Mouse (Mus musculus) hindbrain, embryonic 10.5 days (tissue): ENCODE data around the gene Jakmip3. TPM values are rescaled to one million over a fixed set of nuclear protein-coding genes. Genes with fewer than 3 reads are reported as not detected.

ENCODE experiments used
- DNase-seq: peaks from one replicate; pipeline ENCODE4 v3.0.0-alpha.2; 2017; ENCODE audit warnings: low spot score
- H3K27ac ChIP-seq: fragments of 300-500 bp; sonication (generic); 2 replicates; pipeline ENCODE4 v1.5.1; 2016; ENCODE audit warnings: mild to moderate bottlenecking, moderate library complexity
- H3K27me3 ChIP-seq: fragments of 300-500 bp; sonication (generic); 2 replicates; pipeline ENCODE4 v1.6.1; 2016; ENCODE audit warnings: mild to moderate bottlenecking; ENCODE audit not compliant: poor library complexity, insufficient read depth, severe bottlenecking
- H3K36me3 ChIP-seq: fragments of 300-500 bp; sonication (generic); 2 replicates; pipeline ENCODE4 v1.6.1; 2016; ENCODE audit warnings: mild to moderate bottlenecking, moderate library complexity
- H3K4me1 ChIP-seq: fragments of 300-500 bp; sonication (generic); replicated peaks from 2 replicates; pipeline ENCODE4 v1.6.1; 2016; ENCODE audit warnings: mild to moderate bottlenecking
- H3K4me3 ChIP-seq: fragments of 300-500 bp; sonication (generic); 2 replicates; pipeline ENCODE4 v1.5.1; 2016; ENCODE audit warnings: mild to moderate bottlenecking, moderate library complexity
- H3K9me3 ChIP-seq: fragments of 300-500 bp; sonication (generic); 2 replicates; pipeline ENCODE4 v1.6.1; 2016; ENCODE audit warnings: mild to moderate bottlenecking, moderate library complexity
- WGBS: fragments of 180-500 bp; shearing (Covaris S2); methylation state at CpG from one replicate; pipeline ENCODE4 v1.1.7; 2016; 5-methylcytosine and 5-hydroxymethylcytosine counted together
- polyA plus RNA-seq: library from polyadenylated mRNA; unstranded; fragments of >200 nt; fragmentation: Nextera tagmentation; extraction: Ambion mirVana; gene quantifications from 2 replicates; pipeline ENCODE4 v1.2.1, GENCODE M21; 2016

The Jakmip3 gene
- polyA plus RNA-seq, 1 experiment from 2014 or later: 1.8 TPM

GRCm38 (mm10) chr7:139093781-139094180 is 153.3 kb downstream of the Jakmip3 start:
- 84% methylated on average over 7 of the region's 7 CpGs for WGBS
- Histone ChIP-seq H3K36me3 (peaks cover 99% of the 10 kb centered on the region), H3K27me3 (no peaks in the 10 kb centered on the region)

GRCm38 (mm10) chr7:139094761-139095160 is 154.2 kb downstream of the Jakmip3 start:
- Histone ChIP-seq H3K4me3 (no peak overlapping the region), H3K4me1 (0 out of 2 replicates have a peak, but pooled peaks cover 4% of the 10 kb centered on the region), H3K36me3 (peaks cover 99% of the 10 kb centered on the region), H3K27ac (no peak overlapping the region), H3K9me3 (no peaks in the 10 kb centered on the region), H3K27me3 (no peaks in the 10 kb centered on the region)
- 86% methylated on average over 6 of the region's 6 CpGs for WGBS
- DNase-seq: no peak

More at GRCm38 (mm10) chr7:139093781-139094180, 153.3 kb downstream of the Jakmip3 start:
- DNase-seq: no peak
- Histone ChIP-seq H3K9me3 (no peaks in the 10 kb centered on the region), H3K4me3 (no peak overlapping the region), H3K27ac (no peak overlapping the region), H3K4me1 (peaks cover 6% of the 10 kb centered on the region)

- no peak overlapping the region for H3K27ac ChIP-seq
- no peaks in the 10 kb centered on the region for H3K27me3 ChIP-seq
- H3K4me1 ChIP-seq: 0 out of 2 replicates have a peak, but pooled peaks cover 4% of the 10 kb centered on the region
- no peak for DNase-seq
- H3K36me3 ChIP-seq: peaks cover 99% of the 10 kb centered on the region
- WGBS: 81% methylated on average over 7 of the region's 7 CpGs
- no peak overlapping the region for H3K4me3 ChIP-seq
- no peaks in the 10 kb centered on the region for H3K9me3 ChIP-seq
These were observed 154.8 kb downstream of the Jakmip3 start for GRCm38 (mm10) chr7:139095282-139095681.

GRCm38 (mm10) chr7:139096399-139096798 is 155.9 kb downstream of the Jakmip3 start:
- Histone ChIP-seq H3K4me3 (no peak overlapping the region), H3K9me3 (no peaks in the 10 kb centered on the region), H3K36me3 (peaks cover 99% of the 10 kb centered on the region), H3K4me1 (0 out of 2 replicates have a peak, but pooled peaks cover 8% of the 10 kb centered on the region), H3K27me3 (no peaks in the 10 kb centered on the region), H3K27ac (no peak overlapping the region)
- WGBS: 88% methylated on average over 6 of the region's 6 CpGs
- no peak for DNase-seq

GRCm38 (mm10) chr7:139100531-139101095 is 160.1 kb downstream of the Jakmip3 start:
- peaks cover 21% of the 10 kb centered on the region; the same call in 1 of the 2 replicates for H3K4me1 ChIP-seq
- WGBS: 78% methylated on average over 12 of the region's 12 CpGs
- H3K27ac ChIP-seq: no peak overlapping the region
- H3K36me3 ChIP-seq: peaks cover 70% of the 10 kb centered on the region
- H3K4me3 ChIP-seq: no peak overlapping the region
- H3K27me3 ChIP-seq: no peaks in the 10 kb centered on the region
- H3K9me3 ChIP-seq: no peaks in the 10 kb centered on the region
- no peak for DNase-seq

GRCm38 (mm10) chr7:139101286-139101804 is 160.8 kb downstream of the Jakmip3 start:
- Histone ChIP-seq H3K4me1 (peaks cover 24% of the 10 kb centered on the region; the same call in 1 of the 2 replicates), H3K36me3 (peaks cover 62% of the 10 kb centered on the region), H3K27me3 (no peaks in the 10 kb centered on the region), H3K9me3 (no peaks in the 10 kb centered on the region), H3K4me3 (no peak overlapping the region), H3K27ac (no peak overlapping the region)
- no peak for DNase-seq
- 76% methylated on average over 10 of the region's 10 CpGs for WGBS

GRCm38 (mm10) chr7:139101826-139102225 is 161.3 kb downstream of the Jakmip3 start:
- WGBS: 81% methylated on average over 3 of the region's 3 CpGs
- no peak overlapping the region for H3K27ac ChIP-seq
- H3K27me3 ChIP-seq: no peaks in the 10 kb centered on the region
- H3K4me1 ChIP-seq: peaks cover 26% of the 10 kb centered on the region; the same call in 1 of the 2 replicates
- peaks cover 57% of the 10 kb centered on the region for H3K36me3 ChIP-seq
- H3K9me3 ChIP-seq: no peaks in the 10 kb centered on the region
- no peak overlapping the region for H3K4me3 ChIP-seq
- no peak for DNase-seq

GRCm38 (mm10) chr7:139103960-139104381 is 163.4 kb downstream of the Jakmip3 start:
- WGBS: 59% methylated on average over 10 of the region's 10 CpGs
- Histone ChIP-seq H3K9me3 (no peaks in the 10 kb centered on the region), H3K27me3 (no peaks in the 10 kb centered on the region), H3K4me1 (peaks cover 26% of the 10 kb centered on the region; the same call in 1 of the 2 replicates), H3K36me3 (peaks cover 37% of the 10 kb centered on the region), H3K27ac (peak overlapping the region; percentile 30), H3K4me3 (no peak overlapping the region)
- DNase-seq: peak; percentile 53

GRCm38 (mm10) chr7:139105076-139105475 is 164.5 kb downstream of the Jakmip3 start:
- WGBS: 84% methylated on average over 5 of the region's 5 CpGs
- DNase-seq: no peak
- H3K9me3 ChIP-seq: no peaks in the 10 kb centered on the region
- peak overlapping the region; percentile 30 for H3K27ac ChIP-seq
- H3K36me3 ChIP-seq: peaks cover 26% of the 10 kb centered on the region
- peaks cover 26% of the 10 kb centered on the region; the same call in 1 of the 2 replicates for H3K4me1 ChIP-seq
- H3K27me3 ChIP-seq: no peaks in the 10 kb centered on the region
- no peak overlapping the region for H3K4me3 ChIP-seq

- H3K27ac ChIP-seq: peak overlapping the region; percentile 30; the same call in 1 of the 2 replicates
- no peaks in the 10 kb centered on the region for H3K9me3 ChIP-seq
- H3K36me3 ChIP-seq: peaks cover 20% of the 10 kb centered on the region
- H3K4me3 ChIP-seq: no peak overlapping the region
- peaks cover 26% of the 10 kb centered on the region; the same call in 1 of the 2 replicates for H3K4me1 ChIP-seq
- no peak for DNase-seq
- H3K27me3 ChIP-seq: no peaks in the 10 kb centered on the region
- 90% methylated on average over 7 of the region's 7 CpGs for WGBS
These were observed 165.2 kb downstream of the Jakmip3 start for GRCm38 (mm10) chr7:139105705-139106104.

GRCm38 (mm10) chr7:139107908-139108650 is 167.5 kb downstream of the Jakmip3 start:
- Histone ChIP-seq H3K27me3 (no peaks in the 10 kb centered on the region), H3K4me1 (peaks cover 19% of the 10 kb centered on the region; the same call in 1 of the 2 replicates), H3K27ac (no peak overlapping the region), H3K36me3 (no peaks in the 10 kb centered on the region), H3K9me3 (no peaks in the 10 kb centered on the region), H3K4me3 (no peak overlapping the region)
- DNase-seq: no peak
- 86% methylated on average over 9 of the region's 9 CpGs for WGBS

- Histone ChIP-seq H3K4me1 (no peaks in the 10 kb centered on the region), H3K4me3 (no peak overlapping the region)
- WGBS: 49% methylated on average over 13 of the region's 13 CpGs
These were observed 178.7 kb downstream of the Jakmip3 start for GRCm38 (mm10) chr7:139119152-139119774.

More at GRCm38 (mm10) chr7:139119152-139119774, 178.7 kb downstream of the Jakmip3 start:
- no peak overlapping the region for H3K27ac ChIP-seq
- no peaks in the 10 kb centered on the region for H3K27me3 ChIP-seq
- H3K9me3 ChIP-seq: no peaks in the 10 kb centered on the region
- peak; percentile 87 for DNase-seq
- H3K36me3 ChIP-seq: no peaks in the 10 kb centered on the region
